Mouse (Mus musculus): ENCODE measurements around the gene Uroc1.

Uroc1 gene

GRCm38 (mm10) chr6:90332561-90333425 lies at the start of gene Uroc1:
Gene Uroc1 (plus strand): TSS chr6:90333284.
- no peak for DNase-seq (ENCODE audit: low read depth)

DNA sequence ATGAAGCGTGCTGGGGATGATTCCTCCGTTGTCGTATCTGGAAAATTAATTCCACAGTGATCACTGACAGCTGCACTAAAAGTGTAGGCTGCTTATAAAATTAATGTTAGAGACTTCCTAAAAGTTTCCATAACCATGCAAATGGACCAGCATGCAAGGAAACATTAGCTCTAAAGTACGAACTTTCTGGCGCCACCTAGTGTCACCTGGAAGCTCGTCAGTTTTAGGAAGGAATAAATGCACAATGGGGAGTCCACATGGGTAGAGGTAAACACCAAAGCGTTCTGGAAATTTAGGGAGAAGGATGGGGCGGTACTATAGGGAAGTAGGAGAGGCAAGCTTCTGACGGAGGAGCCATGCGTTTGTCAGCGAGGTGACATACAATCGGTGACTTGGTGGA lies 44.8 kb upstream of the Uroc1 start:
- DNase-seq (ENCODE audit: low read depth), result peak; percentile 30

DNA sequence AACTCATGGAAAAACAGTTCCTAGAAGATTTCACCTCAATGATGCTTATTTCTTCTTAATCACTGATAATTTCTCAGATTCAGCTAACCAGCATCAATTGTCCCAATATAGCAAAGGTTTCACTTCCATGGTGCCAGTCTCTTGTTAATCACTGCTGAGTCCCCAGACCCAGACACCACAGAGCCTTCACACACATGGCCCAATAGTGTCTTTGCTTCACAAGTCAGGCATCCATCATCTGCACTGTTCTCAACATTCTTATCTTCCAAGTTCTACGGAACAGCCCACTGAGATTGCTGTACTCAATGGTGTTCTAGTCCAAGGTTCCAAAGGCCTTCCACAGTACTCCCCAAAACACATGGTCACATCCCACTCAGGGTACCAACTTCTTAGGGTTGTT lies 32.2 kb upstream of the Uroc1 start, which contains the start of gene BC048671:
BC048671 (plus strand) TSS at position 301 of the 400 bp plus-strand sequence.
- no peak for DNase-seq (ENCODE audit: low read depth)

DNA sequence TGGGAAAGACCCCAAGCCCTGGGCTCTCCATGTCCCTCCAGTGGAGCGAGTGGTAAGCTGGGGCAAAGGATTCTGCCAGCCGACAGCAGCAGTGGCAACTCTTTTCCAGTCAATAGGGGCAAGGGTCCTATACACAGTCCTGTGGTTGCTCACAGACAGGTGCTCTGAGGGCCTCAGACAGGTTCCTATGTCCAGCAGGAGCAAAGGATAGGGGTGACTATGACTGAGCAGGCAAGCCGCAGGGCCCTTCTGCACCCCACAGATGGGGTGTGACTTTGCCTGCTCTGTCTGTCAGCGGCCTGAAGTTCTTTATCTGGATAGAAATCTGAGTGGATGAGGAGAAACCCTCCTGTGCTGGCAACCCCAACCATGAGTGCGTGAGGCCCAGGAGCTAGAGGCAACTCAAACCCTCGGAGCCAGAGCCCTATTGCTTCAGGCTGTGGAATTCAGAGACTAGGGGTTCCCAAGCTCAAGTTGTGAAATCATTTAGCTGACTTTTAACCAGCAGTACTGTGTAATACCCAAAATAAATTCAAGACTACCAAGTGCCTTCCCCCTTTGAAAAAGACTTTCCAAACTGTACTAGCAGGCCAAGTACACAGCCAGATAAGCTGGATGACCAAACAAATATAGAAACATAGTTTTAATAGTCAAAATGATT lies 26.6 kb upstream of the Uroc1 start:
- DNase-seq (ENCODE audit: low read depth), result no peak

DNA sequence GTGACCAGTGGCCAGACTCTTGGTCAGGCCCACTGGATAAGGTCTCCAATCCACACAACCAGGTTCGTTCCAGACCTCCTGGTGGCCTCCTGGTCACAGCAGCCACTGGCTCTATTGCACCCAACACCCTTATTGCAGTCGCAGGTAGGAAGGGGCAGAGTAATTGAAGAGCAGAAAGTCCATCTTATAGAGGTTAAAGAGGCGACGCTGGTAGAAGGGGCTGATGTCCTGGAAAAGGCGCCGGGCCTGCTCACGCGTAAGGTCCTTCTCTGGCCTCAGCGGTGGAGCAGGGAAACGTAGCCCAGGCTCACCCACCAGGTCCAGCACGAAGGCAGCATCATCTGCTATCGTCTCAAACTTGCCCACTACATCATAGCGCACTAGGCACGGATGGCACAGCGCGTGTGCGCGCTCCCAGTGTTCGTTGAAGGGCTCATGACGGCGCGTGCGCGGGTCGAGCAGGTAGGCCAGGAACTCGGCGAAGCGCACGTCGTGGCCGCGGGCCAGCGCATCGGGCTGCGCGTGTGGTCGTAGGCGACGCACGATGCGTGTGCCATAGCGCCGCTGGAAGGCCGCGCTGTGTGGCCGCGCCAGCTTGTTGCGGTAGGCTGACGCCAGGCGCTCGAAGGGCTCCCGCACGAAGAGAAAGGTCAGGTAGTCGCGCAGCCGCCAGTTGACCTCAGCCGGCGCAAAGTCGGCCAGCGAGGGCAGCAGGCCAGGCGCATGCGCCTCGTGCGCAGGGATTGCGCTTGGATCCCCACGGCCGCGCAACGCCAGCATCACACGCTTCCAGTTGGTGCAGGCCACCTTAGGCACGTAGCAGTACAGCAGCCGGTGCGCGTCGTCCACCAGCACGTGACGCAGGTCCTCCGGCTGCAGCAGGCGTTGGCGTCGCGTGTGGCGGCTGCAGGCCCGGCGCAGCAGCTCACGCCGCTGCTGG lies 24.0 kb upstream of the Uroc1 start:
- no peak for DNase-seq (ENCODE audit: low read depth)

DNA sequence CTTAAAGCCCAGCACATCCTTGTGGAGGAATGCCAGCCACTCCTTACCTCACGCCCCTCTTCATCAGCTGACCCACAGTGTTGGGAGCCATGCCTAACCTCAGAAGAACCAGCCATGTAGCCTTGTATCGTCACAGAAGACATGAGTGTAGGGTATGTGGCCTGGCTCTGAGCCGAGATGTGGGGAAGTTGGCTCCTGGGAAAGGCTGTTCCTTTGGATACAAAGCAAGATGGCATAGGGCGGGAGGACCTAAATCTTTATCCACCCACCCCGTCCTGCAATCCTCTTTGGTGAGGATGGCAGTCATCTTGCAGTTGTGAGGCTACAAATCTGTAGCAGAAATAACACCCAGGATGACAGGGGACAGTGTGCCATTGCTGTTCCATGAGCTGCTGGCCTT lies 17.1 kb upstream of the Uroc1 start:
- no peak for DNase-seq (ENCODE audit: low read depth)

DNA sequence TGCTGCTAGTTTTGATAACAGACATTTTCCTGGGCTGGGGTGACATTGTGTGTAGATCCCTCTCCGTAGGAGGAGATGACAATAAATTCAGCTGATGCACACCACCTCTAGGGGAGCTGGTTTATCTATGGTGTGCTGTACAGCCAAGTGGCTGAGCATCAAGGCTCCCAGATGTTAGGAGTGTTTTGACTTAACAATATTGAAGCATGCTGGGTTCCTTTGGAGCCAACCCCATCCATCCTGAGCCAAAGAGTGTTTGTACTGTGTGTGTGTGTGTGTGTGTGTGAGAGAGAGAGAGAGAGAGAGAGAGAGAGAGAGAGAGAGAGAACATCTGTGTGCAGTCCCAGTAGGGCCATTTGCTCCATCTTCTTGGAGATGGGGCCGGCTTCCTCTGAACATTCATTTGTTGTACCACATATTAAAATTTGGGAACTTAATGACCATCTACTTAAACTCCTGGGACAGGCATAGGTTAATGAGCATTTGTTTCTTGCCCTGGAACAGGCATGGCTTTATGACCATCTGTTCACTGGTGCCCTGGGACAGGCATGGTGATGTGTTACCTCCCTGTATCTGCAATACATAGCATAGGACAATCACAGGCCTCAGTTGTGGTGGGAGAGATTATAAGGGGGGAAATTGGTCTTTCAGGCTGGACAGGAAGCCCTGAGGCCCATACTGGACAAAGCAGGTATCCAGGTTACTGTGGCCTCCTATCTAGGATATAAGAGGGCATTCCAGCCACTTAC lies 15.4 kb upstream of the Uroc1 start:
- DNase-seq (ENCODE audit: low read depth), result no peak

GRCm38 (mm10) chr6:90319019-90319418 lies 14.1 kb upstream of the Uroc1 start:
- DNase-seq (ENCODE audit: low read depth), result no peak

DNA sequence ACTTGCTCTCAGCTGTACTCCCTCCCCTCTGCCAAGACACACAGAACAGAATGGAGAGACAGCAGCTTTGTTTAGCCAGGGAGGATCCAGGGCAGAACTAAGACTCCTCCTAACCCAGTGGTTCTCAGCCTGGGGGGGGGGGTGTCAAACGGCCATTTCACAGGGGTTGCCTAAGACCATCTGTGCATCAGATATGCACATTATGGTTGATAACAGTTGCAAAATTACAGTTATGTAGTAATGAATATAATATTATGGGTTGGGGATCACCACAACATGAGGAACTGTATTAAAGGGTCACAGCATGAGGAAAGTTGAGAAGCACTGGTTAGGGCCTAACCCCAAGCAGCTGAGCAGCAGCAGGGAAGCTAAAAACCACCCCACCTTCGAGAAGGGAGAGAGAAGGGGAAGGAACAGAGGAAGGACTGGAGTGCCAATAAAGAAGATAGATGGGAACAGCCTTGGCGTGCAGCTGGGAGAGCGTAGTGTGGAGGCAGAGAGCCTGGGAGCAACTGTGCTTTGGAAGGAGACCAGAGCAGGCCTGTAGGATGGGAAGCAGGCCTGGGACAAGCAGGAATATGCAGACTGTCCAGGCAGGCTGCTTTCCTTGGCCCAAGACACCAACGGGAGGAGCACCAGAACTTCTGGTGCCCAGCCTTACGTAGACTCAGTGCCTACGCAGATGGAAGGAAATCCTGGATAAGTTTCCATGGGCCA lies 13.5 kb upstream of the Uroc1 start:
- DNase-seq (ENCODE audit: low read depth), result peak; percentile 58

DNA sequence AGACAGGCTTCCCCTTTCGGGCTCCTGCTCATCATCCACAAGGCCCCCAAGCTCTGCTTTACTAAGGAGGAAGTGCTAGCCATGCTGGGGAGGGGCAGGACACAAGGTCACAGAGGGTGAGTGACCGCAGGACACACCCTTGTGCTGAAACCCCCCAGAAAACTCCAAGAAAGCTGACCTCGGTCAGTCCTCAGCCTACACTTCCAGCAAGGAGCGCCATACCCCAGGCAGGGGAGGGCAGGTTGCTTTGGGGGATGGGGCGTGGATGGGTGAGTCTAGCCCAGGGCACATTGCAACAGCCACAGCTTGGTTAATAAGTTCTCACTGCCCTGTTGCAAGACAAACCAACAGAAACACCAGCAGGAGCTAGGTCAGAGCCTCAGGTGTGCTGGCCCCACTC lies 12.7 kb upstream of the Uroc1 start:
- DNase-seq (ENCODE audit: low read depth), result peak; percentile 36

DNA sequence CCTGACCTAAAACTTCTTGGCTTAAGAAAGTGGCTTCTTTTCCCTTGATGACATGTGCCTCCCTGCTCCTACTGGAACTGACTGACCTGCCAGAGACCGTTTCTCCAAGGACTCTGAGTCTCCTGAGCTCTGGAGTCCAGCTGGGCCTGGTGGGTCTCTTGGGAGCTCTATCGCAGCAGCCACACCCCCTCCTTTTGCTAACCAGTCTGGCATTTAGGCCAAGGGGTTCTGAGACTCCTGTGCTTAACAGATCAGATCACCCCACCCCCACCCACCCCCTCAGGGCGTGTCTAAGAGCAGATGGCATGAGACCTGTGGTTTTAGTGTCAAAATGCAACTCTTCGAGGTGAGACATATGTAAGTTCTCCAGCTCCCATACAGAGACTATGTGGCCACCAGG lies 11.3 kb upstream of the Uroc1 start:
- DNase-seq (ENCODE audit: low read depth), result peak; percentile 10

DNA sequence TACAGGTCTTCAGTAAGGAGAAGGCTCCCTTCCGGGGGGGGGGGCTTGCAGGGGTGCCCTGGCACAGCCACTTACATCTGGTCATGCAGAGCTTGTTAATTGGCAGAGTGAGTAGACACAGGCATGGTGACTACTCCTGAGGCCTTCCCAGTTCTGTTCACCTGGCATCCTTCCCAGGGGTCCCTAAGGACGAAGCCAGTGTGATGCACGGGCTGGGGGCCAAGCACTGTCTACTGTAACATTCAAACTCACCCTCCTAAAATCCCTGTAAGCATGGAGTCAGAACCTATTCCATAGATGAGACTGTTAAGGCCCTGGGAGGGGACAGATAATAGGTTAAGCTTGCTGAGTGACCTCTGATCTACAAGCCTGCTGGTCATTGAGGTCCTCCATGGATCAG lies 9.1 kb upstream of the Uroc1 start:
- DNase-seq (ENCODE audit: low read depth), result no peak

- no peak for DNase-seq (ENCODE audit: low read depth)
Measured at GRCm38 (mm10) chr6:90324463-90324862, 8.6 kb upstream of the Uroc1 start.

DNA sequence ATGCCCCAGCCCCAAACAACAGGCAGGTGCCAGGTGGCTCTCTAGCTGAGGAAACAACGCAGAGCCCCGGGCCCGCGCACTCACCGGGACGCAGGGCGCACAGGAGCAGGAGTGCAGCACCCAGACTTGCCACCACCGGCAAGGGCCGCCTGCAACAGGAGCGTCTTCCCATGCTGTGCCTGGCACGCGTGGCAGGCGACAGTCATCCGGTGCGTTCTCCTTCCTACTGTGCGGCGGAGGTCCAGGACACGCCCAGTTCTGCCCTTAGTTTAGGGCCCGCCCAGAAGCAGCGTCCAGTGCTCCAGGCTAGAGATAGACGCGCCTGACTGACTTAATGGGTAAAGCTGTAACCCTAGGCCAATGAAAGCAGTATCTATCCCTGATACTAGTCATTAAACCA lies 8.1 kb upstream of the Uroc1 start, which contains the start of gene Chst13:
Chst13 (minus strand) TSS at position 195 of the 400 bp plus-strand sequence.
- DNase-seq (ENCODE audit: low read depth), result no peak

DNA sequence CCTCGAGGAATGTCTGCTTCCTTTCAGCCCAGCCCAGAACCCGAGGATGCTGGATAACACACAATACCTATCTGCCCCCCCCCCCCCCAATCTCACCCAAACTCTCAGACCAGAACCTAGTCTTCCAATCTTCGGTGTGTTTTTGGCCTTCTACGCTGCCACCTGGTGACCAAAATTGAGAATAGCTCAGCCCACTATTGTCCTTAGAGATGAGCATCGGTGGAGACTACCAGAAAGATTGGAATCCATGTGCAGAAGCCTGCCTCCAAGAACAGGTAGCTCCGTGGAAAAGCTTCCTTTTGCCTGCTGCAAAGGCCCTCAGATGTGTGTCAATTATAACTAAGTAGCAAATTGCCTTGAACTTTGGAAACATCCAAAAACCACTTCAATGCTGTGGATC lies 5.4 kb upstream of the Uroc1 start:
- DNase-seq (ENCODE audit: low read depth), result peak; percentile 21

GRCm38 (mm10) chr6:90329953-90330352 lies 3.1 kb upstream of the Uroc1 start:
- no peak for DNase-seq (ENCODE audit: low read depth)

DNA sequence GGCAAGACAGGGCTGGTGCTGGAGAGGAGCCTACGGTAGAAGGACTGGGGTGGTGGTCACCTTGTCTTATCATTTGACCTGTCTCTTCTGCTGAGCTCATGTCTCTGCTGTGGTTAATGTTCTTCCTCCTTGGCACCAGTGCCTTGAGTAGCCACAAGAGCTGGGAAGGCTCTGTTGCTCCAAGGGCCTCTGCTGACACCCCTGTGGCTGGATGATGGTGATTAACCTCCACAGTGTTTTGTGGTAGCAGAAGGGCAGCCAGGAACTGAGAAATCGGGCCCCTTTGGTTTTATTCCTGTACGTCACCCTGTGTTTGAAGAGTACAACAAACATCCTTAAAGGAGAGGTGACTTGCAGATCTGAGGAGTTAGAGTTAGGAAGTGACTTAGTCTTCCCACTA lies 1.2 kb downstream of the Uroc1 start:
- peak; percentile 31 for DNase-seq (ENCODE audit: low read depth)

DNA sequence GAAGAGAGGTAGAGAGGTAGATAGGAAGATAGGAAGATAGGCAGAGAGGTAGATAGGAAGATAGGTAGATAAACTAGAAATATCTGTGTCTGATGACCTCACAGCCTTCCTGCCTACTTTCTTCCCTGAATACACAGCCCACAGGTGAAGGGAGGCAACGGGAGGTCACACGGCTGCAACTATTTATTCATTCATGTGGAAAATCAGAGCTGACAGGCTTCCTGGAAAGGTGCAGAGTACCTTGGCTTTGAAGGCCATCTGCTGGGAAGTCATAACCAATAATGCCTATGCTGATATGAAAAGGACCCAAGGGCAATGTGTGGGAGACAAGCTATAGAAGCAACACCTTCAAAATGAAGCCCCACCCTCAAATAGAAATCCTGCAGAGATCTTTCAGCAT lies 9.3 kb downstream of the Uroc1 start:
- DNase-seq (ENCODE audit: low read depth), result no peak

DNA sequence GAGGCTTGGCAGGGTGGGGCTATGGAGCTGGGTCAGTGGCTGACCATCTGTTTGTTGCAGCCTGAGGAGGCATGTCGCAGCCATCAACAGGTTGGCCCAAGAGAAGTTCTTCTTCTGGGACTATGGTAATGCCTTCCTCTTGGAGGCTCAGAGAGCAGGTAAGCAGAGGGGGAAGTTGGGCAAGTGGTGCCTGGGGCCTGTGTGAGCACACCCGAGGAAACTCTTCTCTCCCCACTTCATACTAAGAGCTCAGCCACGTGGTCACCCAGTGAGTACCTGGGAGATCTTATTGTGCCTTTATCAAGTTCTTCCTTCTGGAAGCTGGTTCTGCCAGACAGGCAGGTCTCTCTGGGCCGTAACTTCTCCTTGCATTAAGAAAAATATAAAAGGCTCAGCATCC lies 14.1 kb downstream of the Uroc1 start:
- no peak for DNase-seq (ENCODE audit: low read depth)

DNA sequence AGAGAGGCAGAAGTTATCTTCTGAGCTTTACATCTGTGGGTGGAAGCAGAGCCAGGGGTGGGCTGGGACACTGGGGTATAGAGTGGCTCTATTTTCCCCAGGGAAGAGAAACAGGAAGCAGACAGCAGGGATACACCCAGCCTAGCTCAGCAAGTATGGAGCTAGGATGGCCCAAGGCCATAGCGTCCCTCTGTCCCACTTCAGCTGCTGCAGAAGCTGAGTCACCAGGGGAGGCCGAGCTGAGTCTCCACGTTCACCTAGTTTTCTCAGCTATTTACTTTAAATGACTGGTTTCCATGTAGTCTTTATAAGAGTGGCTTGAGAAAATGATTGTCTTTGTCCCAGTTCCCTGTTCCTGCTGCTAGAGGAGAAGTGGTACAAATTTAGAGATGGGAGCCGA lies 15.4 kb downstream of the Uroc1 start:
- DNase-seq (ENCODE audit: low read depth), result no peak

- no peak for DNase-seq (ENCODE audit: low read depth)
Measured at GRCm38 (mm10) chr6:90350011-90350410, 16.9 kb downstream of the Uroc1 start.
